28 mouse cellular contexts compared by ENCODE assay signal in the genomic region with DNA sequence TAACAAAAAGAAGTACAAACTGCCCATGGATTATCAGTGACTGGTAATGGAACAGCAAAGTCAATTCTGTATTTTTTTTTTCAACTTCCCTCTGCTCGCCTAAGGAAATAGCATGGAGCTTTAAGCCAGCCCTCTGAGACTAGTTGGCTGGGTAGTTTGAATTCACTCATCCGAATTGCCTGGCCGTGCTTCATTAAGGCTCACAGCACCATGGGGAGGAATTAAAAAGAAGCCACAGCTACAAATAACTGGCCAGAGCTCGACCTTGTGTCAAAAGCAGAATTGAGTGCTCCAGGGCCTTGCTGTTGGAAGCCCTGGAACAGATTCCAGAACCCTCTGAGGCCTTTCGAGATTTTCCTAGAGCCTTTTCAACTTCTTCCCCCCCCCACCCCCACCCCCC. TPM values are rescaled to one million over a fixed set of nuclear protein-coding genes. Genes with fewer than 3 reads are reported as not detected.
"Had no signal": no experiment of that assay in that cellular context is flagged by ENCODE, and none has a peak within 500 bp of the region (broad histone marks: within the 10 kb centered on the region; RNA-seq: fewer than 3 reads in every experiment).

No protein-coding gene starts in this region.

- H3K27ac ChIP-seq: limb, embryonic 12.5 days; limb, embryonic 15.5 days; liver, embryonic 14.5 days; lung, embryonic 15.5 days; midbrain, embryonic 10.5 days; neural tube, embryonic 12.5 days had no signal

- H3K9me3 ChIP-seq: limb, embryonic 12.5 days; limb, embryonic 15.5 days; lung, embryonic 15.5 days; megakaryocyte, embryonic 14.5 days; midbrain, embryonic 10.5 days; neural tube, embryonic 12.5 days had no signal

- H3K27me3 ChIP-seq: limb, embryonic 15.5 days; lung, embryonic 15.5 days; neural tube, embryonic 12.5 days had no signal

- H3K4me2 ChIP-seq: limb, embryonic 12.5 days; limb, embryonic 15.5 days; liver, embryonic 11.5 days; lung, embryonic 15.5 days; neural tube, embryonic 12.5 days had no signal

- DNase-seq: kidney, adult 8-10 months; kidney, postnatal 14 days; left cerebral cortex, postnatal 4 days; liver, postnatal 0 days; lung, postnatal 10 days; lung, postnatal 36 days; midbrain, embryonic 14.5 days; retina, postnatal 1 day; right cerebral cortex, postnatal 25 days; thymus, adult 18-20 months; thymus, postnatal 4 days had no signal

- H3K9ac ChIP-seq: limb, embryonic 12.5 days; limb, embryonic 15.5 days; liver, embryonic 14.5 days; liver, postnatal 0 days; lung, embryonic 15.5 days; neural tube, embryonic 12.5 days had no signal

- H3K36me3 ChIP-seq: limb, embryonic 12.5 days; limb, embryonic 15.5 days; lung, embryonic 15.5 days; midbrain, embryonic 10.5 days; neural tube, embryonic 12.5 days had no signal

- H3K4me3 ChIP-seq: limb, embryonic 12.5 days; limb, embryonic 15.5 days; lung, embryonic 15.5 days; megakaryocyte, embryonic 14.5 days; midbrain, embryonic 10.5 days; neural tube, embryonic 12.5 days had no signal

- ATAC-seq: intestine, postnatal 0 days; liver, postnatal 0 days had no signal

- H3K4me1 ChIP-seq: limb, embryonic 12.5 days; lung, embryonic 15.5 days; megakaryocyte, embryonic 14.5 days; neural tube, embryonic 12.5 days had no signal

RNA-seq across cellular contexts. Expression of a gene that starts 8.8 kb away (rescaled TPM):
- total RNA-seq: layer of hippocampus, adult 18-20 months; layer of hippocampus, postnatal 14 days; left cerebral cortex, adult 8-10 months; left cerebral cortex, postnatal 14 days; left cerebral cortex, postnatal 4 days; neutrophil, adult 5-6 weeks had no signal
- polyA plus RNA-seq: intestine, postnatal 0 days; limb, embryonic 12.5 days; liver, embryonic 11.5 days; liver, postnatal 0 days; lung, embryonic 15.5 days; midbrain, embryonic 10.5 days; neural tube, embryonic 12.5 days; small intestine, adult 2 months; stomach, embryonic 16.5 days; testis, adult 2 months had no signal
